Comparison of ENCODE assay signal across 8 mouse cellular contexts in the genomic region with DNA sequence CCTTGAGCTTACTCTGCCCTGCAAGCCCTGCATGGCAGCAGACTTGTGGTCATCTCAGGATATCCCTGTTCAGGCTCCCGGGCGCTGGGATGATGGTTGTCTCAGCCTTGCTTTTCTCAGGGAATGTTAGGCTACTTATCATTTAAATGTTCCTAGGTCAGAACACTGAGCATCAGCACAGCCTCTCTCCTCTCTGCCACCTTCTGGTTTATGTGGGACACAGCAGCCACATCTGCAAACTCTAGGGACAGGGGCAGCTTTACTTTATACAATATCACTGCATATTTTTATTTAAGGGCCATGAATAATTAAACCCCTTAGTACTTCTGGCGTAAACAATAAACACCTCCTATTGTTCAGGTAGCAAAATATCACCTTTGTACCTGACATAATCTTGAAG.
DNase-seq lines count a peak whose midpoint lies in the region; ATAC-seq and TF ChIP-seq lines count a peak whose summit lies in the region.

No protein-coding gene starts in this region.

- H3K9me3 ChIP-seq in hindbrain, embryonic 14.5 days (ENCODE audit: control insufficient read depth, low read length), result no peaks in the 10 kb centered on the region
- no peaks in the 10 kb centered on the region for H3K9me3 ChIP-seq in midbrain, postnatal 0 days (ENCODE audit: low read length)

- no peak overlapping the region for H3K9ac ChIP-seq in hindbrain, embryonic 14.5 days
- no peak overlapping the region for H3K9ac ChIP-seq in midbrain, postnatal 0 days (replicated peaks; ENCODE audit: low read length, poor library complexity, severe bottlenecking)

- H3K4me2 ChIP-seq in hindbrain, embryonic 14.5 days (replicated peaks), result no peak overlapping the region
- H3K4me2 ChIP-seq in midbrain, postnatal 0 days (ENCODE audit: low read depth, low read length, poor library complexity, severe bottlenecking), result no peak overlapping the region

- H3K36me3 ChIP-seq in hindbrain, embryonic 14.5 days (replicated peaks; ENCODE audit: control insufficient read depth, insufficient read depth), result no peaks in the 10 kb centered on the region
- no peaks in the 10 kb centered on the region for H3K36me3 ChIP-seq in midbrain, postnatal 0 days (ENCODE audit: insufficient read depth, low read length)

- H3K4me3 ChIP-seq in hindbrain, embryonic 14.5 days (replicated peaks; ENCODE audit: low read length), result no peak overlapping the region
- H3K4me3 ChIP-seq in midbrain, postnatal 0 days (ENCODE audit: low read depth, low read length), result no peak overlapping the region

- no peaks in the 10 kb centered on the region for H3K27me3 ChIP-seq in hindbrain, embryonic 14.5 days (ENCODE audit: control insufficient read depth, insufficient read depth, low read length)
- no peaks in the 10 kb centered on the region for H3K27me3 ChIP-seq in midbrain, postnatal 0 days (ENCODE audit: insufficient read depth, low read length)

- no peak overlapping the region for H3K27ac ChIP-seq in hindbrain, embryonic 14.5 days
- no peak overlapping the region for H3K27ac ChIP-seq in midbrain, postnatal 0 days (ENCODE audit: low read depth, low read length)

- no peaks in the 10 kb centered on the region for H3K4me1 ChIP-seq in hindbrain, embryonic 14.5 days (replicated peaks; ENCODE audit: control insufficient read depth, insufficient read depth, low read length)
- H3K4me1 ChIP-seq in midbrain, postnatal 0 days (ENCODE audit: insufficient read depth, low read length), result no peaks in the 10 kb centered on the region

- peak; percentile 55; the same call in 1 of the 2 replicates for ATAC-seq in hindbrain, embryonic 14.5 days (ENCODE audit: low FRiP score)
- no peak for ATAC-seq in midbrain, postnatal 0 days (ENCODE audit: low FRiP score)

- peak; percentile 74 for TF ChIP-seq CTCF in midbrain, postnatal 0 days (IDR thresholded peaks at IDR 0.05)

- 73% methylated on average over 3 of the region's 3 CpGs for WGBS in hindbrain, embryonic 14.5 days
- 72% methylated on average over 3 of the region's 3 CpGs for WGBS in midbrain, postnatal 0 days

- peak; percentile 14 to 55 for DNase-seq in adrenal gland, adult (ENCODE audit: inconsistent age in 2 of 2, low spot score in 1 of 2)
- DNase-seq in adrenal gland, adult 18-20 months (ENCODE audit: low spot score in 2 of 2), result no peak
- DNase-seq in layer of hippocampus, postnatal 10 days (ENCODE audit: low spot score in 2 of 2), result peak; percentile 29 to 41
- DNase-seq in layer of hippocampus, adult 9-11 months, result no peak
- DNase-seq in adrenal gland, postnatal 36 days, result peak; percentile 12
- no peak for DNase-seq in hindbrain, embryonic 14.5 days (ENCODE audit: low spot score)
- DNase-seq in midbrain, postnatal 0 days (ENCODE audit: low spot score), result peak; percentile 61
- no peak for DNase-seq in c-Kit-positive CD71-positive TER-119-positive erythroid progenitor cells, embryonic 14.5 days (ENCODE audit: low spot score)

Comparison
In these comparisons a context has a peak if more than half of its experiments do, and no peak if none do; other contexts are left out.
1. DNase-seq: peak in adrenal gland, adult (2 of 2), layer of hippocampus, postnatal 10 days (2 of 2), adrenal gland, postnatal 36 days (2 of 2) and midbrain, postnatal 0 days (single experiment); none in adrenal gland, adult 18-20 months (0 of 2), layer of hippocampus, adult 9-11 months (single experiment), hindbrain, embryonic 14.5 days (single experiment) and c-Kit-positive CD71-positive TER-119-positive erythroid progenitor cells, embryonic 14.5 days (single experiment).